Mouse (Mus musculus) frontal cortex, postnatal 36 days (tissue): ENCODE measurements around the gene Rd3l.
A peak's percentile ranks its signal among the peaks of the same experiment; 100 is the strongest.

Experiments used
- DNase-seq, 2 experiments: peaks; one replicate each; pipeline ENCODE4 v3.0.0; 2022; ENCODE audit warnings: low spot score in 2 of 2

Rd3l gene

DNA sequence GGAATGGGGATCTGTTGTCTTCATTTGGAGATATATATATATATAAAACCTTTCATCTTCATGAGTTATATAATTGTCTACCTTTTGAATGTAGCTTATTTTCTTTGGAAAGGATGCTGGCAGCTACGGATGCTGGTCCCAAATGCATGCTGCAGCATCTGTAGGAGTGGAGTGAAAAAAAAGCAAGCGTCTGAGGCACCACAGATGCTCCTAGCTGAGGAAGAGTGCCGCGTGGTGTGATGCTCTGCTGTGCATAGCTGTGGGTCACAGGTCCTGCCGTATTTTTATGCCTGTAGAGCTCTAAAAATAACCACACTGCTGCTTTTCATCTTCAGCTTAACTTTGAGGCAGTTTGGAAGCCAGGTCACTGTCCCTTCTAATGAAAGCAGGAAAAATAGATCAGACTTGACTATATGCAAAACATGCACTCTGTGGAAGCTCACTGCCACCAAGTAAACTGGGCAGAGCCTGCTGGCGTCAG lies at the start of gene Rd3l:
Gene Rd3l, minus strand, starts transcription at position 431 of the 481 bp plus-strand sequence.
- no peak for DNase-seq

DNA sequence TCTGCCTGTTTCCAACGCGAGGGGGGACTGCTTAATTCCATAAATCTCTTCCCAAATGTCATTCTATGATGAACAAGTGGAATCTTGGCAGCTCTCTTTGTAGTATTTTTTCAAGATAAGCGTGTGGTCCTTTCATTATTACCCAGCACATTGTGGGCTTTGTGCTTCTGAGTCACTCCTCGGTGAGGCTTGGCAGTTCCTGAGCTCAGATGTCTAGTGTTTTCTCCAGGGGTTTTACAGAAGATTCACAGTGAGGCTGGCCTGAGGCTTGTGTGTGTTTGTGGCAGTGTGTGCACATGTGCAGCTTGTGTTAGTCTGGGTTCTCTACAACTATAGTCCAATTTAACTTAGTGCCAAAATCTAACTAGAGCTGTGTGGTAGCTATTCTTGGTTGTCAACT lies 46.3 kb upstream of the Rd3l start:
- peak in 1 of 2 experiments; percentile 28 for DNase-seq

DNA sequence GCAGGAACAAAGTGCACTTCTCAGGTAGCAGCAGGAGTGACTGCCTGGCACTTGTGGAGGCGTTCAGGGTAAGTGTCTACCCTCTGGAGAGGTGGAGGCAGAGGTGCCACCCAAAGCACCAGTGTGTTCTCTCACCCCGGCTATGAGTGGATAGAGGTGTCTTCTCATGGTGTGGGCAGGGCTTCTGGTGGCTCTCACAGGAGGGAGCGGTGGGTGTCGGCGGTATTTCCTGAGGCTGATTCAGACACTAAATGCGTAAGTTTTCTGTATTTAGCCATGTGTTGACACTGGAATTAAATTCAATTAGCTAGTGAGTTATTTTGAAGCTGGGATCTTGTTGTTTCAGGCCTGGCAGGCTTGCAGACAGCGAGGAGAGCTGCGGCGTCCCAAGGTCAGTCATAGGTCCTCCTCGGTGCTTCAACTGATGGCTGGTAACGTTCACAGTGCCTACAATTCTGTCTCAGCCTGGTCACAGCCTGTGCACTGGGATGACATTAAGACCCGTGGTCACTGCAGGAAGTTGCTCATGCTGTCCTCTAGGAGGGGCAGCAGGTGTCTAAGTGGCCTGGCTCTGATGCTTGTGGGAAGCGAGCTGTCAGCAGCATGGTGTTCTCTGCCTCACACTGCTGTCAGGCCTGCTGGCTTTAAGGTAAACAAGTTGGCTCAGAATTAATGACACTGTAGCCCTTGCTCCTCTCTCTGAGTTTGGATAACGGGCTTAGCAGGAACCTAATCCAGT lies 45.0 kb upstream of the Rd3l start:
- DNase-seq, result peak; percentile 25 to 33

DNA sequence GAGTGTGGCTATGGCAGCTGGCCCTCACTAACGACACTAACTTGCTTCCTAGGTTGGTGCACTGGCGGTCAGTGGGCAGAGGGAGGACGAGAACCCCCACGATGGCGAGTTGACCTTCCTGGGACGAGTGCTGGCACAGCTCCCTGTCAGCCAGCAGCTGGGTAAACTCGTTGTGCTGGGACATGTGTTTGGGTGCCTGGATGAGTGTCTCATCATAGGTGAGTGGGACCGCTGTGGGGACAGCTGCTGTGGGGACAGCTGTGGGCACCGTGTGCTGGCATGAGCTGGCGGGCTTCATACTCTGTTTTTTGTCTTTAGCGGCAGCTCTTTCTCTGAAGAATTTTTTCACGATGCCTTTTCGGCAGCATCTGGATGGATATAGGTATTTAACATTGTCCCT lies 44.3 kb upstream of the Rd3l start:
- DNase-seq, result no peak

DNA sequence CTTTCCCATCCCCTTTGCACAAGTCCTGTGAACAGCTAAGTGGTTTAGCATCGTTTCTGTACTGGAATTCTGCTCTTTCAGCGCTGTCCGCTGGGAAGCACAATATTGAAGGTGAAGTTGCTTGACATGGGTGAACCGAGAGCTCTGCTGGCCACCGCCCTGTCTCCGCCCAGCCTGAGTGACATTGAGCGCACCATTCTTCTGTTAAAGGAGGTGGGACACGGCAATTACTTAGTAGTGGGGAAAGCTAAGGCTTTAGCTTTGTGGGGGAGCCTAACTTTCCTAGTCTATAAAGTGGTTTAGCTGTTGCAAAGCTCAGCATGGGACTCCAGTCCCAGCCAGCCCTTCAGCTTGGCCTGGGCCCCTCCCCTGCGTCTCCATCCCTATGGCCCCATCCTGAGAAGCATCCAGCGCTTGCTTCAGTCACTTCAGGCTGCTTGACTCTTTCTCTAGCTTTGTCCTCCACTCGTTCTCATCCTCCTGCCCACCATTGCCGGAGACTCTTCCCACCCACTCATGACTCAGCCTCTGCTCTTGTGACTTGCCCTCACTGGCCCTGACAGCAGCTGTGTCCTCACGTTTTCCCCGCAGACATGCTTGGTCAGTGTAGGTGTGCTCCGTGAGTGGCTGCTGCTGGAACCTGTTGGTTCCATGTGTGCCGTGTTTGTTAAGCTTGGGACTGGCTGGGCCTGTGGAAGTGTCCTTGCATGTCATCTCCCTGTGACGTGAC lies 43.6 kb upstream of the Rd3l start:
- no peak for DNase-seq

DNA sequence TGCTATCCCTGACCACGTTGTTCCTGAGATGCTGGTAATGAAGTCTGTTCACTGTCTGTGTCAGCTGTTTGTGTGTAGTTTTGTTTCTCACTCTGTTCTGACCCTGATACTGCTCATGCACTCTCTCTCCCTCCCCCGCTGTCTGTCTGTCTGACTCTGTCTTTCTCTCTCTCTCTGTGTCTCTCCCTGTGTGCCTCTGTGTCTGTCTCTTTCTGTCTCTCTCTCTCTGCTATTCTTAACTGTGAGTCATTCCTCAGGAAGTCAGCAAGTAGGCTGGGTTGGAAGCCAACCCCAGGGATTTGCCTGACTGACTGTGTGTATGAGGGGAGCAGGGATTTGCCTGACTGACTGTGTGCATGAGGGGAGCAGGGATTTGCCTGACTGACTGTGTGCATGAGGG lies 42.2 kb upstream of the Rd3l start:
- no peak for DNase-seq

DNA sequence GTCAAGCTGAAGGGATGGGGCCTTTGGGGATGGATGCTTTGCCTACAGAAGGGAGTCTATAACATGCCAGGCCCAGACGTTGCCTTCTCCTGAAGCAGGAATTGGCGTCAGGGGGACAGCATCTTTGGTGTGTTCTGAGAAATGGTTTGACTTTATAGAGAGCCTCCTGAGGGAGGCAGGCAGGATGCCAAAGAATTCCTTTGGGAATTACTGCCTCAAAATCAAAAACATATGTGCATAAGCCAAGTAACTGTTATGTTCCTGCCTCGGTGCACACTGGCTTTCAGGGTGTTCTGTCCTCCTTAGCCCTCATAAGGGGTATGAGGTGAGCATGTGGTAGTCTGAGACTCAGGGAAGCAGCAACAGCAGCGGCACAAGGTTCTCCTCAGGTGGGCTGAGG lies 35.2 kb upstream of the Rd3l start:
- no peak for DNase-seq

DNA sequence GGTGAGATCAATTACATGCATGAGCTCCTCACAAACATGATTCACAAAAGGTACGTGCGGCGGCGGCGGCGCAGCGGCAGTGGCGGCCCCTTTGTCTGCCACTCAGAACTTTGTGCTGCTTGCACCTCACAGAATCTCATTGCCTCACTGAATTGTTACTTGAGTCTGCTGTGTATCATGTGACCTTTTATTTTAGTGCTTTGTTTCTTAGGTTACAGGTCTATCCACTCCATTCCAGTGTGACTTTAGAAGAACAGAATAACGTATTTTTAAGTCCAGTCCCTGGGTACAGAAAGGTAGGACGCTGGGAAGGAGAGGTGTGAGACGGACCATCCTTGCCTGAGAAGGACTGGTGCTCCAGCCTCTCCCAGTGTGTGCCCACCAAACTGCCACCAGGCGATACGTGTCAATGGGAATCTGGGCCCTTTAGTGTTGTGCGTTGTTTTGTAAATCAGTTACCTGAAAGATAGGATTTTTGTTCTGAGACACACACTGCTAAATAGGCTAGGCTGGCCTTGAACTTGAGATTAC lies 32.2 kb upstream of the Rd3l start:
- no peak for DNase-seq

DNA sequence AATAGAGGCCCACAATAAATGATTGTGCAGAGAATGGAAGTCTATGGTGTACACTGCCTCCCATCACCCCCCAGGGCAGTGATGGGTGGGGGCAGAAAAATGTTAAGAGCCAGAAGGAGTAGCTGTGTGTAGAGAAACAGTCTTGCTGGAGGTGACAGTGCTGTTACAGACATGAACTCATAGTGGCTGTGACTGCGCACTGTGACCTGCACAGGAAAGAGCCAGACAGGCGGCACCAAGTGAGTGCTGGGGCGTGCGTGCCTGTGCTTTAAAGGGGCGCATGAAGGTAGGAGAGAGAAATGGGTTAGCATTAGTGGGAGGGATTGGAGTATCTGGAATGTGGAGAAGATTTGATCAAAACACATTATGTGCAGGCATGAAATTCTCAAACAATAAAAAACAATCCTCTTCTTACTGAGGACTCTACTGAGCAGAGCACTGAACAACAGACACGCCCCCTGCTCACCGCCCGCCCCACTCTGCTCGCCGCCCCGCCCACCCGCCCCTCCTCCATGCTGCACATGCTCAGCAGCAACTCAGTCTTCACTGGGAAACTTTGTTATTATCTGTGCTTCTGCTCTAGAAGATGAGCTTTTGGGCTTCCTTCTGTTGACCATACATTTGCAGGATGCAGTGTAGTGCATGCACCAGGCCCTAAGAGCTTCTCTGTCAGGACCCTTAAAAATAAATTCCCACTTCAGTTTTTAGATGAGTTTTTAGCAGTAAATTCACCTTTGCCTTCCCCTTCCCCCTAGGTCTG lies 31.6 kb upstream of the Rd3l start:
- DNase-seq, result no peak

DNA sequence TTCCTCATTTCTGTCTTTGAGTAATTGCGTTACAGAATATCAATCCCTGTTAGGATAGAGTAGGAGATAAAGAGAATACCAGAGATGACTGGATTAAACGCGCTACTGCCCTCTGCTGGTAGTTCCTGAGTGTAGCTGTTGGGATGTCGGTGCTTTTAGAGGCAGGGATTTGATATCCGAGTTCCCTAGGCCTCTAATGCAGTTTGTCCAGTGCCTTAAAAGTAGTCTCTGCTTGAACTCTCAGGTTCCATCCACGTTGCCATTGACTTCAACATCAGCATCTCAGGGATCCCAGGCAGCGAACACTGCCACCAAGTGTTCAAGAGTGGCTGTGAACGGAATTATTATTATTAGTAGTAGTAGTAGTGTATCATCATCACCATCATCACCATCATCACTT lies 20.1 kb upstream of the Rd3l start:
- peak; percentile 79 to 85 for DNase-seq

DNA sequence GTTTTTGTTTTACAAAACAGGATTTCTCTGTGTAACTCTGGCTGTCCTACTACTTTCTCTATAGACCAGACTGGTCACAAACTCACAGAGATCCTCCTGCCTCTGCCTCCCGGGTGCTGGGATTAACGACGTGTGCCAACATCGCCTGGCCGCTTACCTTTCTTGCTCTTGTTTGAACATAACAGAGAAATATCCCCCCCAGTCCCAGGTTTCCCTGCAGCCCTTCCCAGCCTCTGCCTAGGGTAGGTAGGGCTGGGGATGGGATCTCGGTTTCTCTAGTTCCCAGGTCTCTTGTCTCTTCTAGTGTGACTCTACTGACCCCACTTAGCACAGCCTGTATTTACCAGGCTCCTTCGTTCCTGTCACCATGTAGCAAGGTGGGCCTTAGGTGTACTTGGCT lies 18.6 kb upstream of the Rd3l start:
- DNase-seq, result no peak

DNA sequence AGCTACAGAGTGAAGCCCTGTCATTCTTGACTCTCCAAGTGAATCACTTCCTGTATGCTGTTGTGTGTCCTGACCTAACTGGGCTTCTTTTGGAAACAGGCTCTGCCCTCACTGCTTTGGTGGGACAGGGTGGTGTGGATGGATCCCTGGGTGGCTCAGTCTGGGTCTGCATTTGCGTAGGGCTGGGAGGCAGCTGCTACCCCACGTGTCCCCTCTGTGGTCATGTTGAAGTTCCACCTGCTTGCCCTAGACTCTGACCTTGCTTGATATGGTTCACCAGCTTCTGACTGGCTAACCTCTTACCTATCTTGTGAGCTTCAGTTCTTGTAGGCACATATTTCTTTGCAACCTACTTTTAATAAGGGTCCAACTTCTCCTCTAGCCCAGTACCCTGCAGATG lies 14.0 kb upstream of the Rd3l start:
- DNase-seq, result no peak

DNA sequence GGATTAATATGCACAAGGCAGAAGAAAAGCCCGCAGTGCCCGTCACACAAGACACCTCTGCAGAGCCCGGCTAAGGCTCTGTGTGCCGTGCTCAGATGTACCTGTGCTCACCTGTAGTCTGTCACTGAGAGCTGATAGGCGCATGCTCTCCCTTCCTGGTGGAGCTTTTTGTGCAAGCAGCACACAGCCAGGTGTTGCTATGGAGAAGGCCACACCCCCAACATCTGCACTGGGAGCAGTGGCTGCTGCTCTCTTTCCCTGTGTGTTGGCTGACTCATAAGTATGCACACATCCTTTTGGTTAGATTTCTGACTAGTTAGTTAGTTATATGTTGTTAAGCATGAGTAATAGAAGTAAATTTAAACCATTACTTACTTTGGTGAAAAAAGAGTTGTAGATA lies 11.5 kb upstream of the Rd3l start:
- DNase-seq, result no peak

DNA sequence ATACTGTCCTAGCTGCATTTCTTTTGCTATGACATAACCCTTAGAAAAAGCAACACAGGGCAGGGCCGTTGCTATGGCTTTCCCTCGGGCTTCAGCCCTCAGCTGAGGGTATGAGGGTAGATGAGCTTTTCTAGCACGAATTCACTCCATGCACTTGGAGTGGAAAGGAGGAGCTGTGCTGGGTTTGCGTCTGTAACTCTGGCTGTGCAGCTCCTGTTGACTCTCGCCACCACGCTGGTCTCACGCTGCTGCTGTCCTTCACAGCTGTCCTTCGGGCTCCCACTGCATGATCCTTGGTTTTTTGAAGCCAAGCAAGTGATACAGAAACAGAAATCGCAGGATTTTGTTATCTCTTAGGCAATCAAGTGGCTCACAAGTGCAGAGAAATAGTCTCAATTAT lies 5.6 kb upstream of the Rd3l start:
- DNase-seq, result no peak

DNA sequence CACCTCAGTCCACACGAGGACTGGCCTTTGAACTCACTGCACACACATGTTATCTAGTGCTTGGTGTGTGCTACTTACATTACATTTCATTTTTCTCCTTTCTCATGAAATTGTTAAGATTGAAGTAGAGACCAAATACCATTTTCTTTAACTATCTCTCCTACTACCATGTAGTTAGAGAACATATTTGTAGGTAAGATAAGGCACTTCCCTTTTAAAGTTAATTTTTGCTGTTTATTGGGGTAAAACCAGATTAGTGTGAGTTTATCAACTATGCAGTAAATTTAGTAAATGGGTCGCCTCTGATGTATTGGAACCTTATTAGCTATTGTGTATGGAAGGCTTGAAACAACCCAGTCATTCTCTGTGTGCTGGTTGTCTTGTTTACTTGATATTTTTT lies 2.0 kb upstream of the Rd3l start:
- DNase-seq, result no peak

DNA sequence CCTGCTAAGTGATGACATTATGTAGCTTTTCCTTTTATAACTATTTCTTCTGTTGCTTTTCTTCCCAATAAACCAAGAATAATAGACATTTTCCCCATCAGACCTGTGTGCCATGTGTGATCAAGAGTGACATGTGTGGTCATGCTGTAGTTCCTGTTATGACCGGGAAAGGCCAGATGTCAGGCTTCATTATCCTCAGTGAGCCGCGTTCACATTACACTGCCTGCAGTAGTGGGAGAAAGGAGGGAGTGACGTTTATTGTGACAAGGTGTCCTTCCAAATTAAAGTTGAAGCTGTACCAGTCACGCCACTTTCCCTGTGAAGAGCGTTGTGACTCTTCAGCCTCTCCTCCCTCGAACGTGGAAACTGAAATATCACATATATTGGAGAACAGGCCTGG lies 714 bp upstream of the Rd3l start:
- DNase-seq, result no peak

DNA sequence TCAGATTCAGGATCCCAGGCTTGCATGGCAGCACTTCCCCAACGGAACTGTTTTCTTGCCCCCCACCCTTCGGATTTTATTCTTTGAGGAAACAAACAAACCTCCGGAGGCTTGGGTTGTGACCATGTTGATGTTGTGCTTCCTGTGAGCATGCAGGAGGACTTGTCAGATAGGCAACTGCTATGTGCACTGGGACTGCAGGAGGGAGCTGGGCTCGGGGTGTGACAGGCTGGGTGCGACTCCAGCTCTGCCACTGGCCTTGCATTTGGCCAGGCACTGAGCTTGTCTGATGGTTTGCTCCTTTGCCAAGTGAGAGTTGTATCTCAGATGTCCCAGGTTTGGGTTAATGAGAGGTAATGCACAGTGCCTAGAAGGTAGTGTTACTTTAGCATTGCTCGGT lies 2.8 kb downstream of the Rd3l start:
- DNase-seq, result no peak

DNA sequence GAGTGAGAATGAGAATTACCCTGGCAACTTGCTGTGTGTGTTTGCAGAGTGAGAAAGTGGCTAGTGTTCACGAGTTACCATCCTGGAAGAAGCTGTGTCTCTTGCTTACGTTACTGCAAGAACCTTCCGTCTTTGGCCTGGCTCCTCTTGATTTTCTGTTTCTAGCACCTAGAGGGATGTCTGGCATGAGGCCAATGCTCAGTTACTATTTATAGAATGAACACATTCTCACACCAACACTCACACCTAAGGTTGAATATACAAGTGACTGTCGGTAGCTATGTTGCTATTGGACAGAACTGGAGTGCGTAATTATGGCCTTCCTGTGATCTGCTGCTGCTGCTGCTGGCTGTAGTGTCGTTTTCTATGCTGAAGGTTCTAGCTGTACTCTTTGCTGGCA lies 4.0 kb downstream of the Rd3l start:
- DNase-seq, result no peak

DNA sequence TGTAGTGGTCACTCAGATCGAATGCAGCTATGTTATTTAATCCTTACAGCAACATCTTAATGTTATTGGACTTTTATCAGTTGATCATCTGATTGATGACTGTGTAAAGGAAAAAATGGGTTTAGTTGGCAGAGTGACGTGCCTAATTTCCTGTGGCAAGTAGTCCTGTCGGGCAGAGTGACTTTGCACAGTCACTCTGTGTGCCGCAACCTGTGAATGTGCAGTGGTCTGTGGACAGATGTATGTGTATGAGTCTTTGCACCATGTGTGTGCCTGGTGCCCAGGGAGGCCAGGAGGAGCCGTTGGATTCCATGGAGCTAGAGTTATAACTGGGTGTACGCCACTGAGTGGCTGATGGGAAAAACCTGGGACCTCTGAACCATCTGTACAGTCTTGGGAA lies 6.5 kb downstream of the Rd3l start:
- DNase-seq, result no peak

DNA sequence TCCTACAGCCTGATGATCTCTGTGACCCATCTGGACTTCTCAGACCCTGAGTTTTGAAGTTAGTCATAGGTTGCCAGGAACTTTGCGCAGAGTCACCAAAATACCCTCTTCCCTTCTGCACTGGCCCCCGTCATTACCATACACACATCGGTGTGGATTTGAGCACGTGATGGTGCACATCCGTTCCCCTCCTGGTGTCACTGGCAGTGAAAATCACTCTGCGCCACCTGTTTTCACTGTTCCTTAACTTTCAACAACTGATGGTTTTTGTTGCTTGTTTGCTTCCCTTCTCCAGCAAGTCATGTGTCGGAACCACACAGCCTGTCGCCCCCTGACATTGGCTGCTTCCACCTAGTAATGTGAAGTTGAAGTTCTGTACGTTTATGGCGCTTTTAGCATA lies 8.6 kb downstream of the Rd3l start:
- no peak for DNase-seq

DNA sequence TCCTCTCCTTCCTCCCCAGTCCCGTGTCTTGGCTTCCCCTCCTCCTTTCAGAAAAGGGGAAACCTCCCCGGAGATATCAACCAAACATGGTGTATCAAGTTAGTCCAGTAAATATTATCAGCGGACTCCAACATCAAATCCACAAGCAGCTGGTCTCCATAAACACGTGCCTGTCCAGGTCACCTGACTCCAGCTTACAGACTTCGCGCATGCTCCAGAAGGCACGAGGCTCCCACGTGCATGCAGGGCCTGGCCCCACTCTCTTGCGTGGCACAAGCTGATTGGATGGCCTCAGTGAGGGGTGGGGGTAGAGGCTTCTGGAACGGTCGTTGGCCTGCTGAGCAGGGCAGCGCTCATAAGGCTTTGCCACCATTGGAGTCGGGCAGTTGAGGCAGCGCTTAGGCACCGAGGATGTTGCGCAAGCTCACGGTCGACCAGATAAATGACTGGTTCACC lies 9.9 kb downstream of the Rd3l start, which contains the start of gene Tdrd9:
Gene Tdrd9, plus strand, starts transcription at position 329 of the 456 bp plus-strand sequence.
- no peak for DNase-seq

DNA sequence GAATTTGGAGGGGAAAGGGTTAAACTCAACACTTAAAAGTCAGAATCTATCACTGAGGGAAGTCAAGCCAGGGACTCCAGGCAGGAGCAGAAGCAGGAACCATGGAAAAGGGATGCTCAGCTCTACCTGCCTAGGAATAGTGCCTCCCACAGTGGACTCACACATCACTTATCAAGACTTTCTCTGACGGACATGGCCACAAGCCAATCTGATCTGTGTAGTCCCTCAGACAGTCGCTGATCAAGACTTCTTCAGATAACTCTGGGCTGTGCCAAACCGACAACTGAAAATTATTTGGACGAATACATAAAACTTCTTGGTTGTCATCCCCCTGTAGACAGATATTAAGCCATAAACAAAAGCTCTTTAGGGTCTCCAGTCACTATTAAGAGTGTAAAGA lies 11.0 kb downstream of the Rd3l start:
- DNase-seq, result no peak
